Mouse (Mus musculus): Measurements from ENCODE around the gene Dnase2a.
A peak's percentile ranks its signal among the peaks of the same experiment; 100 is the strongest.

The Dnase2a gene

GRCm38 (mm10) chr8:84937620-84938485, 29.5 kb downstream of the Dnase2a start:
- DNase-seq, result no peak

GRCm38 (mm10) chr8:84943699-84944098, 35.3 kb downstream of the Dnase2a start:
- DNase-seq, result no peak

- DNase-seq, result peak; percentile 54
Observed at GRCm38 (mm10) chr8:84944478-84945160, 36.3 kb downstream of the Dnase2a start.

GRCm38 (mm10) chr8:84945235-84945632, 36.9 kb downstream of the Dnase2a start:
- no peak for DNase-seq

GRCm38 (mm10) chr8:84945633-84946527, 37.5 kb downstream of the Dnase2a start:
- peak; percentile 18 for DNase-seq

GRCm38 (mm10) chr8:84946528-84947240, 38.3 kb downstream of the Dnase2a start, which contains the start of gene Rtbdn:
Gene Rtbdn (plus strand): TSS chr8:84946991.
- no peak for DNase-seq

GRCm38 (mm10) chr8:84947241-84947545, 38.8 kb downstream of the Dnase2a start:
- peak; percentile 37 for DNase-seq

GRCm38 (mm10) chr8:84949753-84950152, 41.4 kb downstream of the Dnase2a start:
- no peak for DNase-seq

- no peak for DNase-seq
Observed at GRCm38 (mm10) chr8:84952612-84953255, 44.4 kb downstream of the Dnase2a start.

GRCm38 (mm10) chr8:84956768-84957167, 48.4 kb downstream of the Dnase2a start:
- DNase-seq, result peak; percentile 76

GRCm38 (mm10) chr8:84959811-84960210, 51.5 kb downstream of the Dnase2a start:
- no peak for DNase-seq

- no peak for DNase-seq
Observed at GRCm38 (mm10) chr8:84963952-84964351, 55.6 kb downstream of the Dnase2a start.

GRCm38 (mm10) chr8:84965731-84966291, 57.5 kb downstream of the Dnase2a start:
- peak; percentile 87 for DNase-seq

- DNase-seq, result peak; percentile 42
Observed at GRCm38 (mm10) chr8:84966603-84967002, 58.2 kb downstream of the Dnase2a start.

GRCm38 (mm10) chr8:84967532-84968304, 59.4 kb downstream of the Dnase2a start:
- DNase-seq, result no peak

GRCm38 (mm10) chr8:84968650-84969049, 60.3 kb downstream of the Dnase2a start:
- no peak for DNase-seq

- peak; percentile 72 for DNase-seq
Observed at GRCm38 (mm10) chr8:84969241-84970134, 61.1 kb downstream of the Dnase2a start, which contains the start of the genes Gm49661, Prdx2 and Rnaseh2a. Gene Gm49661 (minus strand): TSS chr8:84969433. Gene Prdx2 (plus strand): TSS chr8:84969587. Gene Rnaseh2a (minus strand): TSS chr8:84969767.

GRCm38 (mm10) chr8:84970135-84970790, 61.9 kb downstream of the Dnase2a start:
- peak; percentile 9 for DNase-seq

- DNase-seq, result no peak
Observed at GRCm38 (mm10) chr8:84970913-84971312, 62.6 kb downstream of the Dnase2a start.
